Mouse (Mus musculus): ENCODE results near the gene Wdfy3. TPM values are rescaled to one million over a fixed set of nuclear protein-coding genes. Genes with fewer than 3 reads are reported as not detected.
A peak's percentile ranks its signal among the peaks of the same experiment; 100 is the strongest.

The Wdfy3 gene
- total RNA-seq, 2 experiments from 2014 or later = 15.9 to 17.8 TPM

DNA sequence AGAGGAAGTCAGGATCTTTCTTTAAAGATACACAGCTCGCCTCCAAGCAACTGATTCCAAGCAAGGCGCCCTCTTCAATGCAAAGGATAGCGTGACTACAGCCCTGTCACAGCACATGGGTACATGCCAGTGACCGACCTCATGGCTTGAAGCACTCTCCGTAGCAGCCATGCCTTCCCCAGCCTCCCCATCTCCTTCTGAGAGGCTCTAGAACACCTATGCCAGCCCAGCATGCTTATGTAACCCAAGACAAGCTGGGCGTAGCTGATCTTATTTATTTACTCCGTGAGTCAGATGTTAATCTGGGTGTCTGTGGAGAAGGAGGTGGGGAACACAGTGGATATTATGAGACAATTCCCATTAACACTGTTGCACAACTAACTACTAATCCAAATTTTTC is 13.8 kb downstream of the Wdfy3 start:
- no peak for ATAC-seq (replicated peaks; ENCODE audit: low FRiP score, poor library complexity, severe bottlenecking)

DNA sequence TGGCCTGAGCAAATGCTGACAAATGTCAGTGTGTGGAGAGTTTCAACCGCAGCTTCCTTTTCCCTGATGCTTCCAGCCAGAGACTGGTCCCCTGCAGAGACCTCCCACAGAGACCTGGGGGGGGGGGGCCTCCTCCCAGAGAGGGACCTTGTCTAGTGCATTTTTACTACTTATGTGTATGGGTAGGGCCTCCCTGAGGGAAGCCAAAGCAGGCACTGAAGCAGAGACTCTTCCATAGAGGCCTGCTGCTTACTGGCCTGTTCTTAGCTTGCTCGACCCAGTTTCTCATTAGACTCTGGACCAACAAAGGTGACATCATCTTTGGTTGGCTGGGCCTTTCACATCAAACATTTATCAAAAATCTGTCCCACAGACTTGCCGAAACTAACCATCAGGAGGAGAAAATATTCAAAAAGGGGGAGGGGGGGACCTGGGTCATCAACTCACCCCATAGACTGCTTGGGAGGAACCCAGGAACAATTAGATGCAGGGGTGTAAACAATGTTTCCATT is 14.5 kb downstream of the Wdfy3 start:
- ATAC-seq (replicated peaks; ENCODE audit: low FRiP score, poor library complexity, severe bottlenecking) = no peak

DNA sequence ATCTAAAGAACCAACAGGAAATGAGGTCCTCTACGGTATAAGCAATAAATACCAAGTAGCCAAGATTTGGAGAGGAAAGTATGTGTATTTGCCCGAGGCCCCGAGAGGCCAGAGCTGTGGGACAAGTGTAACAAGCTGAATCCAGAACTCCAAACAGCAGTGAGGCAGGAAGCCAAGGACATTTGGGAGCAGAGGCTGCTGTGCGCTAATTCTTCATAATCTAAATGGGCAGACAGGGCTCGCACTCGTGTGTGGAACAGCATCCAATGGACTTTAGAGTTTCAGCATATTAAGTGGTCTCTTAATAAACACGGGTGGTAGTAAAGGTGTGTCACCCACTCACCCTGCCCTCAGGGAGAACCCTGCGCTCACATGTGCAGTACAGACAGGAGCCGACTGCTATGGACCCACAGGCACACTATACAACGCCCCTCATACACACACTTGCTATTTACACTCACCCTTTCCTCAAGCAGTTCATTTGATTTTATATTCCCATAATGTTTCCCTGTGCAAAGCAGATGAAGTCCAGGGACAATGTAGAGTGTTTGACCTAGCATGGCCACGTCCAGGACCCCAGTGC is 15.1 kb downstream of the Wdfy3 start:
- no peak for ATAC-seq (replicated peaks; ENCODE audit: low FRiP score, poor library complexity, severe bottlenecking)

DNA sequence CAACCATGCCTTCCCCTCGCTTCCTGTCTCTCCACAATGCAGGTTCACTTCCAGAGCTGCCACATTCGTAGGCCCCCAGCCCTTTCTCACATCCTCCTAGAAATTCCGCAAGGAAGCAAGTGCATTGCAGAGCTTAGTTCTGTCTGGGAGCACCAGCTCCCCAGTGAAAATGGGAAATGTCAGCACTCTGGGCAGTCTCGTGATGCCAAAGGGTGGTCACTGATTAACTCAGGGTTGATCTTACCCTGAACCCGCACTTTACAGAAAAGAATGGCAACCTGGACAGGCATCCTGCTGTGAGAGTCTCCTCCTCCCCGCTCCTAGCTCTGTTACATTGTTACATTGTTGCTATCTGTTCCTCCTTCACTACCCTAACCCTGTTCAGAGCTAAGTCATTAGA is 16.8 kb downstream of the Wdfy3 start:
- ATAC-seq (replicated peaks; ENCODE audit: low FRiP score, poor library complexity, severe bottlenecking) = no peak

DNA sequence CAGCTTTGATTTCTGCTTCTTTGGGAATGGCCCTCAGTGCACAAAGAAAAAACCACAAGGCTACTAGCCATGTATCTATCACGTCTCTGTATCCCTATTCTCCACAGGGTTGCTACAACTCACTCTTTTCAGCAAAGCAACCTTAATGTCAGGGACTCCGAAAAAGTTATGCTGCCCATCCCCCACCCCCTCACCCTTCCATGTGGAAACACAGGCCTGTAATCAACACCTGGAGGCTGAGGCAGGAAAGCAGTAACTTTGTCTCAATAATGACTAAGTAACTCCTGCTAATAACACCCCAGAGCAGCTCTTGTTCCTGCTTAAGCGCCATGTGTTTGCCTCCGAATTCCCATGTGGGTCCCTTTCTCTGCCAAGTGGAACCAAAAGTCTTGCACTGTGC is 17.3 kb downstream of the Wdfy3 start:
- no peak for ATAC-seq (replicated peaks; ENCODE audit: low FRiP score, poor library complexity, severe bottlenecking)

DNA sequence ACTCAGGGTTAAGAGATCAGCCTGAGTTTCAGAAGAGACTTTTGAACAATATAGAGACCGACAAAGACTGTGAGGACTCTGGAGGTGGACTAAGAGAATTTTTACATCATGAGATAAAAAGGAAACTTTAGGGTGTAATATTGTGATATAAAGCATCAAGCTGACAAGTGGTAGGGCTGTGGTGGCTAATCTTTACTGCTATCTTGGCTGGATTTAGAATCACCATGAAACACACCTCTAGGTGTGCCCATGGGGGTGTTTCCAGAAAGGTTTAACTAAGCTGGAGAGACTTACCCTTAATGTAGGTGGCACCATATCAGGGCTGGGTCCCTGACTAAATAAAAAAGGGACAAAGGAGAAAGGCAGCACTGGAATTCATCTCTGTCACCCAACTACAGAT is 19.0 kb downstream of the Wdfy3 start:
- ATAC-seq (replicated peaks; ENCODE audit: low FRiP score, poor library complexity, severe bottlenecking) = no peak

DNA sequence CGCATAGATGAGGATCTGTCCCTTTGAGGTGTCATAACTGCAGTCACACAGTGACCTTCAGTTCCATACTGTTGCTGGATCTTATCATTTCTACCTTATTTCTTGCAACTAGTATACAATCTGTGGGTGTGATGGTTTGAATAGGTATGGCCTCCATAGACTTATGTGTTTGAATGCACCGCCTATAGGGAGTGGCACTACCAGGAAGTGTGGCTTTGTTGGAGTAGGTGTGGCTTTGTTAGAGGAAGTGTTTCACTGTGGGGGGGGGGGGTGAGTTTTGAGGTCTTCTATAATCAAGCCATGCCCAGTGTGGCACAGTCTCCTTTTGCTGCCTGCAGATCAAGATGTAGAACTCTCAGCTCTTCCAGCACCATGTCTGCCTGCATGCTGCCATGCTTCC is 21.3 kb downstream of the Wdfy3 start:
- no peak for ATAC-seq (replicated peaks; ENCODE audit: low FRiP score, poor library complexity, severe bottlenecking)

DNA sequence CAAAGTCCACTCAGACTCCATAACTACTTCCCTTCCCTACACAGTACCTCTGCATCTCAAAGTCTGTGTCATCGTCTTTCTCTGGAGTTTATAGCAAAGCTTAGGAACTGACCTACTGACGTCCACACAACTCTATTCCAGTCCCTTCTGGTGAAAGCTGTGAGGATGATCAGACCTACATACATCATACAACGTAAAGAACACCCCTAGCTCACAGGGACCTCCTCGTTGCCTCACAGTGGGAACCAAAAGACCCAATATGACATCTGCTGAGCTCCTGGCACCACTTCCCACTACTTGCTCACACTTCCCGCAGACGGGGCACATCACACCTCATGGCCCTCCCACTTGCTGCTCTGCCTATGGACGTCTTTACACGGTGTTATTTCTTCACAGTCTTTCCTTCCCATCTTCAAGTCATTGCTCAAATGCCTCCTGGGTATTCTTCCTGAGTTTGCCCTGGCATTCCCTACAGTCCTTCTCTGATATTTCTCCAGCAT is 23.1 kb downstream of the Wdfy3 start:
- no peak for ATAC-seq (replicated peaks; ENCODE audit: low FRiP score, poor library complexity, severe bottlenecking)

DNA sequence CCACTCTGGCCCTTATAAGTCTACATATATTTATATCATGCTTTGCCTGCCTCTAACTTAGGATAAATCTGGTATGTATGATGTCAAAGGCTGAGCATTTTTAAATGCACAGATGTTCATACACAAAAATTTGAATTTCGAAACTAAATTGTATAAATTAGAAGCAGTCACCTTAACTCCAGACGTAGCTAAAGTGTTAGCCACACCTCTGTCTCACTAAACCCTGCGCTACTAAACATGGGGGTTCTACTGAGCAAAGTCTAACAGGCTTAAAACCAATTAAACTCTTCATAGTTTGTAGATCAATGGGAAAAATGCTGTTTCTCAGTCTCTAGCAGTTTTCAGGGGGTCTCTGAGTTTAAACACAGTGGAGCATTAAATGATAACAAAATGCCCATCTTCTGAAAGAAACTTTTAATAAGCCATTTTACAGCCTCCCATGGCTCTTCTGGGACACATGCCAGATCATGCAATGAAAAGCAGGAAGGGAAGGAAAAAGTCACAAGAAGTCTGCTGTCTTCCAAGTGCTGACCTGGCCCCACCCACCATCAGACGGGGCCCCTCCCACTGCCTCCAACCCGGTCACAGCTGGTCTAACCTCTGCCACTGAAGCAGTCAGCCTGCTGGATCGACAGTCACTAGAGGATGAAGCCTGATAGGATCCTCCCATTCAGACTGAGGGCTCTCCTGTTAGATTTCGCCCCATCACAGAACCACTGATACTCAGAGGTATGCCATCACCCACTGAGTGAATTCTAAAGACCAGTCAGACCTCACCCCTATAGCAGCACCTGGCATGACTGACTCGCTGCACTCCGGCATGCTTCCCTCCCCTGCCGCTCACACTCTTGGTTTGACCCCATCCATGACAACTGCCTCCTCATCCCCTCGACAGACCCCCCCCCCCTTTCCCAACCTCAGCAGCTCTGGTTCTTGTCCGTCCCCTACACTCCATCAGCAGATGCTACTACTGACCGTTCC is 23.8 kb downstream of the Wdfy3 start:
- ATAC-seq (replicated peaks; ENCODE audit: low FRiP score, poor library complexity, severe bottlenecking) = peak; percentile 89

DNA sequence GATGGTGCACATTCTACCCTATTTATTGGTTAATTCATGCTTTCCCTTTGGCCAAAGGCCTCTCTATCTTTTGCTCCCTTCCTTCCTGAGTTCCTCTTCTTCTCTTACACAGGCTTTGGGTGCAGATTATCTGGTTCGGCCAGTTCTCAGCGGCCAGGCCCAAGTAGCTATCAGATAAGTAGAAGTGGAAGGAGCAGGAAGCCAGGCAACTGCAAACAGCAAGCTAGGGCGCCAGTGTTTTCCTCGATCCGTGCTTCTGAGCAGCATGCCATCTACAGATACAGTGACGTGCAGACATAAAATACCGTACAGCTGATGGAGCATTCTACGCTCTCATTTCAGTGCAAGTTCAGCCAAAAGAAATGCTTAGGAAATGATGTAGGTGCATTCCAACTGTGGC is 24.5 kb downstream of the Wdfy3 start:
- ATAC-seq (replicated peaks; ENCODE audit: low FRiP score, poor library complexity, severe bottlenecking) = peak; percentile 90

DNA sequence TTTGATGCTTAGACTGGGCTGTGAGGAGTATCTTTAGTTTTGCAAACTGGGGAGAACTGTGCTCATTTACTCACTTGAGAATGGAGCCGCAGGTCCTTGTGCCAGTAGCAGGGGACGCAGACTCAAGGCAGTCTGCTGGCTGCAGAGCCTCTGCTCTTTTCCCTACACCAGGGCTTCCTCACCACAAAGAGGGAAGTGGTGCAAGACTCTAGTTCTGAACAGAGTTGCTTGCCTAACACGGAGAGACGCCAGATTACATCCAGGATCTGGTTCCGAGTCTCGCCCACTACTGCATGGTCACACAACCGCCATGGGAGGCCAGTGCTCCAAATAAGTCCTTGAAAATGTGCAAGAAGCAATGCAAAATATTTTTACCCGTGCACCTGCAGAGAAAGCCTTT is 36.4 kb downstream of the Wdfy3 start:
- ATAC-seq (replicated peaks; ENCODE audit: low FRiP score, poor library complexity, severe bottlenecking) = no peak

DNA sequence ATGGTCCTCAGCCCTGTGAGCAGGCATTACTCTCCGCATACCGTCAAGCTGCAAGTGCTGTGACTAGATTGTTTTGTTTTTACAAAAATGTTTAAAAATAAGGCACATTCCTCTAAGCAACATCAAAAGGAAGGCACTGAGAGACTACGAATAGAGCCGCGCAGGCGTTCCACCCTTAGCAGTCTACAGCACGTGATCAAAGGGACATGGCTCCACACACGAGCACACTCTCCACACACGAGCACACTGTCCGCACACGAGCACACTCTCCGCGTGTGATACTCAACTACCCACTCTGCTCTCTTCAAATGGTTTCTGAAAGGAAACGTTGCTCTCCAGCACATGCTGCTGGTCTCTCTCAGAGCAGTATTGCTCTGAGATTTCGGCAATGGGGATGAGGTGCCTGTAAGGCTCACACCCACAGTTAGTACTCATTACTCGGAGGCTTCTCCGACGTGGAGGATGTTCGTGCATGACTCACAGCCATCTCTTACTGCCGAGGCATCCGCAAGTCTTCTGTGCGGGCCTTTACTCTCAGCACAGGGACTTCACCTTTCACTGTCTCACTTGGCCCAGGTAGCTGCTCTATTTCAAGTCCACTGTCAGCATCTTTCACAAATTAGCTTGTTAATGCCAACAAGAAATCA is 37.0 kb downstream of the Wdfy3 start:
- no peak for ATAC-seq (replicated peaks; ENCODE audit: low FRiP score, poor library complexity, severe bottlenecking)

DNA sequence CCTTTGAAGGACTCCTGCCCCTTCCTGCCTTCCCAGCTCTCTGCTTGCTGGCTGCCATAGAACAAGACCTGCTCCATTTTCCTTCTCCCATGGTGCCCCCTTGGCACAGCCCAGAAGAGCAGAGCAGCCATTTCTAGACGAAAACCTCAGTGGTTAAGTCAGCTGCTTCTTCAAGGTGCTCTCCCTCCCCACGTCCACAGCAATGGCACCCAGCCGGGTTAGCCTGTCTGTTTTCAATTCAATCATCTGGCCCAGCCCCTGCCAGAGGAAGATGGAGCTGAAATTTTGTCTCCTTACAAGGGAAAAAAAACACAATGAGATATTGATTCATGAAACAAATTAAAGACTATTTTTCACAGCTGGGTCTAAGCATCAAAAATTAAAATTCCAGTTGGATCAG is 37.5 kb downstream of the Wdfy3 start:
- ATAC-seq (replicated peaks; ENCODE audit: low FRiP score, poor library complexity, severe bottlenecking) = no peak

DNA sequence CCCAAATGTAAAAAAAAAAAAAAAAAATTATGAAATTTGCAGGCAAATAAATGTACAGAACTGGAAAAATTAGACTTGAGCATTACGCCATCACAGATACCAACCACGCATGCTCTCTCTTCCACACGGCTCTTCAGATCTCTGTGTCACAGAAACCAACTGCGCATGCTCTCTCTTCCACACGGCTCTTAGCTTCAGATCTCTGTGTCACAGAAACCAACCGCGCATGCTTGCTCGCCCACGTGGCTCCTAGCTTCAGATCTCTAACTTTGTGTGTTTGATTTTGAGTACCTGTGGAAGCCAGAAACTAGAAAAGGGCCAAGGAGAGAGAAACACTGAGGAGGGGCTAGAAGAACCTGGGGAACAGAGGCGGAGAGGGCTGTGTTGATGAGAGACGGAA is 46.3 kb downstream of the Wdfy3 start:
- no peak for ATAC-seq (replicated peaks; ENCODE audit: low FRiP score, poor library complexity, severe bottlenecking)

DNA sequence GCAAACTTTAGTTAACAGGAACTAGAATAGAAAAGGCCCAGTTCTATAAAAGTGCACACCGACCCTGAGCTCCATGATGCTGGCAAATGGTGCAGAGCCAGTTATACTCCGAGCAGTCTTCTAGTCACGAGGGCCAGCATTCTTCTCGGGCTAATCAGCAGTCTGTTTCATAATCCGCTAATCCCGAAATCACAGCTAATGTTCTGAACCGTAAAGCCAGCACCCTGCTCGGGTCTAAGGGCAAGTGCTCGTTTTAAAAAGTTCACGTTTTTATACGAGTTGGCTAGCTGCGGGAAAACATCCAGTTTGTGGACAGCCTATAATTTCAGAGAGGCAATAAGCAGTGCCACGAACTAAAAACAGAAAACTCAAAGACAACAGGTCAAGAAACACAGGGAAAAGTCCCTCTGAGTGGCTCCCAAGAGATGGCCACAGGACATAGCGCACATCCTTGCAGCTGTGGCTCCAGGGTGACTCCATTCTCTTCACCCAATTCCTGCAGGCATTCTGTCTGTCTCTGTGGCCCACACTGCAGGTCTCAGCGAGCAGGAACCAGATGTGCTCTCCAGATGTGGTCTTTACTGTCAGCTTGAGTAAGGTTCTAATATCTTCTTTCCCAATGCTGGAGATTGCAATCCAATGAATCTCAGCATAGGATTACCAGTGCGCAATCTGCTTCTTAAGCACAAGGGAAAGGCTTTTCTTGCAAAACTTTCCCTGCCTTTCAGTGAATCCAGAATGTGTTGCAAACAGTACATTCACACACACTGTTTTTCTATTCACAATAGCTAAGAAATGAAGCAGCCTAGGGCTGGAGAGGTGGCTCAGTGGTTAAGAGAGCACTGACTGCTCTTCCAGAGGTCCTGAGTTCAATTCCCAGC is 47.5 kb downstream of the Wdfy3 start:
- no peak for ATAC-seq (replicated peaks; ENCODE audit: low FRiP score, poor library complexity, severe bottlenecking)

DNA sequence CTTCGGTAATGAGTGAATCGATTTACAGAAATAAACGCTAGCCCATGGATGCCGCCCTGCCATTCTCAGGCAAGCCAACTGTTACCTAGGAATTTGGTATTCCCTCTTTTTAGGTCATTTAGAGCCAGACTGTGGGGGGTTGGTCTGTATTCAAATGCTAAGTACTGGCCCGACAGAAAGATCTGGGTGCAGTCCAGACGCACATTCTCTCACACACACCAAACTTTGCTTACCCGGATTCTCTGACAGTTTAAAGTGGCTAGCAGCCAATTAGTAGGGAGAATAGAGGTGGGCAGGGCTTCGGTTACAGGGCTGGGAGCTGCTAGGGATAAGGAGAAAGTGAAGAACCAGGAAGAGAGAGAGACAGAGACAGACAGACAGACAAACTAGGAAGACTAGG is 55.5 kb downstream of the Wdfy3 start:
- no peak for ATAC-seq (replicated peaks; ENCODE audit: low FRiP score, poor library complexity, severe bottlenecking)

DNA sequence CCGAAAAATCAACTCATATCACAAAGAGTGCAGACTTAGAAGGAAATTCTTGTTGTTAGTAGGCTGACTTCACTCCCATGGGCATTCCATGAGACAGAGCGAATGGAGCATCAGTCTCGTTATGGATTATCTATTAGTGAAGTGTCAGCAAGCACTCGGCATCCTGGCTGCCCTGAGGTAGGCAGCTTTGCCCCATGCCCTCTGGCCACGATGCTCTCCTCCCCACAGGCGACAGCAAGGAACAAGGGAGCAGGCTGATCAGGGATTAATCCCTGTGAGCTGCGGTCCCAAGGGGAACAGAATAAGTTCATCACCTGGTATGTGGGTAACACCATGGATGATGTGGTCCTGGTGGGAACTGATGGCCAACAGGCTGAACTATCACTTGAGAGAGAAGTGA is 55.9 kb downstream of the Wdfy3 start:
- no peak for ATAC-seq (replicated peaks; ENCODE audit: low FRiP score, poor library complexity, severe bottlenecking)

DNA sequence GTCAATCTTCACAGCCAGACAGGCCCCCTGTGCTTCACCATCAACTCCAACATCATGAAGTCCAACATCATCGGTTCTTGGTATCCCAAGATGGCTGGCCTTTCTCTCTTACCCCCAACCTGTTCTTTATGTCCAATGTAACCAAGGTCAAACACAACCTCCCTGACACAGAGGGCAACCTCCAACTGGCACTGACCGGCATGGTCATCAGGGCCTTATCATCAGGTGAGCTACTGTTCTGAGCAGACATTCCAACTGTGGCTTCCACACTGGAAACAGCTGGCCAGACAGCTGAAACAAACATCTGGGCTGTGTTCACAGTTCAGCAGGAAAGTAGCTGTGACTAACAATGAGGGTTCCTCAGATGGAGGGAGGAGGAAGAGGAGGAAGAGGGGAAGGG is 58.8 kb downstream of the Wdfy3 start:
- ATAC-seq (replicated peaks; ENCODE audit: low FRiP score, poor library complexity, severe bottlenecking) = no peak

DNA sequence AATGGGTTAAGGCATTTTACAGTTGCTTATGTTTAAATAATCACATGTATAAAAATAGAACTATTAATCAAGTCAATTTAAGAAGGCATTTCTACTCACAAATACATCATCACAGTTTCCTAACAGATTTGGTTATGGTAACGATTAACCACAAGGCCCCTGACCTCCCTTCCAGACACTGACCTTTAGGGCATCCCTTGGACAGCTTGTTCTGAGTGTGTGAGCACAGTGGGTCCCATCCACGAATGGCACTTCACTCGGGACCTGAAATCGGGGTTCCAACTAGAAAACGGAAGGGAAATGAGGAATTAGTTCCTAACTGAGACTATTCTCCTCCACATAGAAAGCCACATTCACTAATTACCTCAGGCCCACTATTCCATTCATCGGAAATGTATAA is 60.1 kb downstream of the Wdfy3 start:
- ATAC-seq (replicated peaks; ENCODE audit: low FRiP score, poor library complexity, severe bottlenecking) = no peak

DNA sequence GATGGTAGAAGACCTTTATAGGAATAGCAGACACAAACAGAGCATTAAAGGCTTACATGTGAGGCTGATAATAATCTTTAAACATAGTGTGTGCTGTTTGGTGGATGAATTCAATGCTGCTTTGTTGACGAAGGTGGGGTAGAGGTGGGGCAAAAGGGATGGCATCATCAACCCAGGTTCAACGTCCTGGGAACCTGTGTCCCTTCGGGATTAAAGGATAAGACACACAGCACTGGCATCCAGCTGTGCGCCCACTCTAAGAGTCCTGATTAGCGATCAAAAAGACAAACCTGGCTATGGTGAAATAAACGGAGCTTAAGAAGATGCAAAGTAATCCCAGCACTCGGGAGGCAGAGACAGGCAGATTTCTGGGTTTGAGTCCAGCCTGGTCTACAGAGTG is 61.0 kb downstream of the Wdfy3 start:
- no peak for ATAC-seq (replicated peaks; ENCODE audit: low FRiP score, poor library complexity, severe bottlenecking)
